10 mouse cellular contexts compared by ENCODE assay signal in genomic region chr8:121220103-121220899, GRCm38 (mm10).
DNase-seq lines count a peak whose midpoint lies in the region; ATAC-seq and TF ChIP-seq lines count a peak whose summit lies in the region.
"Had no signal": no experiment of that assay in that cellular context is flagged by ENCODE, and none has a peak within 500 bp of the region (broad histone marks: within the 10 kb centered on the region; RNA-seq: fewer than 3 reads in every experiment).

No protein-coding gene starts in this region.

- no peak overlapping the region for H3K4me3 ChIP-seq in kidney, embryonic 16.5 days (ENCODE audit: low read length)
- no peak overlapping the region for H3K4me3 ChIP-seq in kidney, adult 2 months (ENCODE audit: insufficient read depth, low read depth, low read length)
- no peak overlapping the region for H3K4me3 ChIP-seq in embryonic facial prominence, embryonic 15.5 days (replicated peaks)
- H3K4me3 ChIP-seq: erythroblast, embryonic 14.5 days; liver, embryonic 12.5 days had no signal

- 31% methylated on average over 33 of the region's 33 CpGs for WGBS in kidney, embryonic 16.5 days
- WGBS in kidney, adult 2 months: 56% methylated on average over 33 of the region's 33 CpGs
- WGBS in embryonic facial prominence, embryonic 15.5 days: 23% methylated on average over 33 of the region's 33 CpGs

- peak overlapping the region; percentile 4; the same call in 1 of the 2 replicates for H3K9ac ChIP-seq in kidney, embryonic 16.5 days (replicated peaks; ENCODE audit: low read length)
- H3K9ac ChIP-seq in embryonic facial prominence, embryonic 15.5 days: no peak overlapping the region
- H3K9ac ChIP-seq: liver, embryonic 12.5 days had no signal

- DNase-seq in kidney, adult 2 months: no peak
- DNase-seq in ZHBTc4 (ENCODE audit: low read depth, low spot score): peak; percentile 41
- DNase-seq in neural tube, embryonic 10.5 days (ENCODE audit: extremely low spot score, low spot score): peak; percentile 43
- DNase-seq in left cerebral cortex, adult 11 months (ENCODE audit: low spot score): no peak
- no peak for DNase-seq in cerebellum, postnatal 25 days
- no peak for DNase-seq in gastrocnemius, postnatal 36 days

- peak overlapping the region; percentile 60 for H3K27ac ChIP-seq in kidney, embryonic 16.5 days (ENCODE audit: low read length)
- no peak overlapping the region for H3K27ac ChIP-seq in kidney, adult 2 months (ENCODE audit: insufficient read depth, low read depth, low read length)
- no peak overlapping the region for H3K27ac ChIP-seq in embryonic facial prominence, embryonic 15.5 days (replicated peaks)
- H3K27ac ChIP-seq: liver, embryonic 12.5 days had no signal

- peaks cover 21% of the 10 kb centered on the region for H3K4me1 ChIP-seq in kidney, embryonic 16.5 days (ENCODE audit: insufficient read depth, low read length)
- no peaks in the 10 kb centered on the region for H3K4me1 ChIP-seq in kidney, adult 2 months (ENCODE audit: control insufficient read depth, insufficient read depth, low read length)
- peaks cover 18% of the 10 kb centered on the region for H3K4me1 ChIP-seq in embryonic facial prominence, embryonic 15.5 days
- H3K4me1 ChIP-seq: liver, embryonic 12.5 days had no signal

- peak overlapping the region; percentile 17; the same call in 1 of the 2 replicates for H3K4me2 ChIP-seq in kidney, embryonic 16.5 days (replicated peaks; ENCODE audit: low read depth, low read length)
- H3K4me2 ChIP-seq in embryonic facial prominence, embryonic 15.5 days (replicated peaks): no peak overlapping the region; the same call in 1 of the 2 replicates
- H3K4me2 ChIP-seq: liver, embryonic 12.5 days had no signal

- H3K27me3 ChIP-seq in kidney, embryonic 16.5 days (ENCODE audit: insufficient read depth, low read length): no peaks in the 10 kb centered on the region
- no peaks in the 10 kb centered on the region for H3K27me3 ChIP-seq in kidney, adult 2 months (replicated peaks; ENCODE audit: control insufficient read depth, insufficient read depth, low read length)
- H3K27me3 ChIP-seq in embryonic facial prominence, embryonic 15.5 days: peaks cover 49% of the 10 kb centered on the region

- no peak for TF ChIP-seq POLR2A in kidney, adult 2 months (IDR thresholded peaks at IDR 0.05; ENCODE audit: low read depth, low read length)

- intact Hi-C loops in gastrocnemius, postnatal 36 days (cut with DNase I): no loop called here

- no peaks in the 10 kb centered on the region for H3K36me3 ChIP-seq in kidney, embryonic 16.5 days (ENCODE audit: insufficient read depth, low read length)
- H3K36me3 ChIP-seq in kidney, adult 2 months (ENCODE audit: control insufficient read depth, insufficient read depth, low read length): no peaks in the 10 kb centered on the region
- no peaks in the 10 kb centered on the region for H3K36me3 ChIP-seq in embryonic facial prominence, embryonic 15.5 days
- H3K36me3 ChIP-seq: liver, embryonic 12.5 days had no signal

- H3K9me3 ChIP-seq in kidney, embryonic 16.5 days (ENCODE audit: low read length): no peaks in the 10 kb centered on the region
- H3K9me3 ChIP-seq in embryonic facial prominence, embryonic 15.5 days (replicated peaks): no peaks in the 10 kb centered on the region
- H3K9me3 ChIP-seq: liver, embryonic 12.5 days had no signal

- TF ChIP-seq CTCF in kidney, adult 2 months (conservative IDR thresholded peaks at IDR 0.05; ENCODE audit: insufficient read depth, insufficient read length, low read depth, low read length): no peak

- peak; percentile 54; the same call in 1 of the 2 replicates for ATAC-seq in kidney, embryonic 16.5 days (ENCODE audit: low FRiP score, low TSS enrichment)
- peak; percentile 66; the same call in 1 of the 2 replicates for ATAC-seq in embryonic facial prominence, embryonic 15.5 days (ENCODE audit: insufficient number of reproducible peaks, low FRiP score, low TSS enrichment, low read depth)
- ATAC-seq: liver, embryonic 12.5 days had no signal

Comparison
In these comparisons a context has a peak if more than half of its experiments do, and no peak if none do; other contexts are left out.
1. DNase-seq: peak in ZHBTc4 (single experiment) and neural tube, embryonic 10.5 days (single experiment); none in kidney, adult 2 months (single experiment), left cerebral cortex, adult 11 months (single experiment), cerebellum, postnatal 25 days (0 of 2) and gastrocnemius, postnatal 36 days (0 of 2).